Mouse (Mus musculus): ENCODE measurements around the gene Ramp1. TPM values are rescaled to one million over a fixed set of nuclear protein-coding genes. Genes with fewer than 3 reads are reported as not detected.
A peak's percentile ranks its signal among the peaks of the same experiment; 100 is the strongest.

Ramp1 gene
- total RNA-seq, 2 experiments from 2014 or later, result 20.0 to 20.2 TPM

- intact Hi-C loops (cut with DNase I), result no loop called here
- DNase-seq, result no peak
Observed at GRCm38 (mm10) chr1:91231142-91231541, 51.5 kb downstream of the Ramp1 start.

- intact Hi-C loops (cut with DNase I), result no loop called here
- no peak for DNase-seq
Observed at GRCm38 (mm10) chr1:91231896-91232295, 52.3 kb downstream of the Ramp1 start.

- intact Hi-C loops (cut with DNase I), result loop anchor here (5.0 kb wide), 2 partner anchors 123 to 263 kb away; no protein-coding TSS in a partner anchor
- DNase-seq, result no peak
Observed at GRCm38 (mm10) chr1:91235395-91235794, 55.8 kb downstream of the Ramp1 start.

GRCm38 (mm10) chr1:91237676-91238075 is 58.1 kb downstream of the Ramp1 start:
- no peak for DNase-seq
- intact Hi-C loops (cut with DNase I), result loop anchor here (2.0 to 5.0 kb wide), 3 partner anchors 27 to 265 kb away; no protein-coding TSS in a partner anchor

- intact Hi-C loops (cut with DNase I), result loop anchor here (1.0 to 5.0 kb wide), 4 partner anchors 28 to 267 kb away; partner anchors contain the start of gene Ramp1
- DNase-seq, result peak; percentile 79 to 83
Observed at GRCm38 (mm10) chr1:91239112-91239511, 59.5 kb downstream of the Ramp1 start.

- intact Hi-C loops (cut with DNase I), result loop anchor here (1.0 to 5.0 kb wide), 4 partner anchors 29 to 267 kb away; partner anchors contain the start of gene Ramp1
Observed at GRCm38 (mm10) chr1:91239800-91240199, 60.2 kb downstream of the Ramp1 start.

GRCm38 (mm10) chr1:91240685-91241084 is 61.1 kb downstream of the Ramp1 start:
- peak; percentile 32 to 33 for DNase-seq

More at GRCm38 (mm10) chr1:91239800-91240199, 60.2 kb downstream of the Ramp1 start:
- DNase-seq, result no peak

GRCm38 (mm10) chr1:91241249-91241648 is 61.6 kb downstream of the Ramp1 start:
- intact Hi-C loops (cut with DNase I), result no loop called here
- no peak for DNase-seq

More at GRCm38 (mm10) chr1:91240685-91241084, 61.1 kb downstream of the Ramp1 start:
- intact Hi-C loops (cut with DNase I), result no loop called here

- intact Hi-C loops (cut with DNase I), result no loop called here
Observed at GRCm38 (mm10) chr1:91248242-91248641, 68.6 kb downstream of the Ramp1 start.

GRCm38 (mm10) chr1:91248970-91249369 is 69.3 kb downstream of the Ramp1 start:
- DNase-seq, result no peak
- intact Hi-C loops (cut with DNase I), result no loop called here

More at GRCm38 (mm10) chr1:91248242-91248641, 68.6 kb downstream of the Ramp1 start:
- no peak for DNase-seq

- peak; percentile 95 to 96 for DNase-seq
- intact Hi-C loops (cut with DNase I), result loop anchor here (2.0 kb wide), 1 partner anchor 49 kb away; the partner anchor contains the start of gene Scly
Observed at GRCm38 (mm10) chr1:91249564-91250414, 70.2 kb downstream of the Ramp1 start, which contains the start of gene Ube2f. TSS of gene Ube2f (plus strand) at chr1:91250304.

- intact Hi-C loops (cut with DNase I), result loop anchor here (2.0 kb wide), 1 partner anchor 48 kb away; the partner anchor contains the start of gene Scly
- DNase-seq, result peak; percentile 33 to 53
Observed at GRCm38 (mm10) chr1:91250415-91251147, 71.0 kb downstream of the Ramp1 start.

GRCm38 (mm10) chr1:91251148-91251650 is 71.6 kb downstream of the Ramp1 start:
- intact Hi-C loops (cut with DNase I), result loop anchor here (2.0 kb wide), 1 partner anchor 48 kb away; the partner anchor contains the start of gene Scly

GRCm38 (mm10) chr1:91251927-91252326 is 72.3 kb downstream of the Ramp1 start:
- intact Hi-C loops (cut with DNase I), result loop anchor here (2.0 kb wide), 1 partner anchor 47 kb away; the partner anchor contains the start of gene Scly

More at GRCm38 (mm10) chr1:91251148-91251650, 71.6 kb downstream of the Ramp1 start:
- peak in 1 of 2 experiments; percentile 25 for DNase-seq

GRCm38 (mm10) chr1:91257918-91258317 is 78.3 kb downstream of the Ramp1 start:
- intact Hi-C loops (cut with DNase I), result no loop called here

More at GRCm38 (mm10) chr1:91251927-91252326, 72.3 kb downstream of the Ramp1 start:
- DNase-seq, result no peak

GRCm38 (mm10) chr1:91259794-91260193 is 80.2 kb downstream of the Ramp1 start:
- intact Hi-C loops (cut with DNase I), result no loop called here
- DNase-seq, result no peak

More at GRCm38 (mm10) chr1:91257918-91258317, 78.3 kb downstream of the Ramp1 start:
- no peak for DNase-seq

GRCm38 (mm10) chr1:91262508-91262907 is 82.9 kb downstream of the Ramp1 start:
- intact Hi-C loops (cut with DNase I), result no loop called here
- no peak for DNase-seq

GRCm38 (mm10) chr1:91272260-91272659 is 92.6 kb downstream of the Ramp1 start:
- intact Hi-C loops (cut with DNase I), result no loop called here
- DNase-seq, result no peak

All from heart, postnatal 10 days (tissue).